Mouse (Mus musculus) layer of hippocampus, adult 9-10 months (tissue): ENCODE results near the gene Pnpo.

Experiments
- DNase-seq: peaks from one replicate; pipeline ENCODE4 v3.0.0; 2022; ENCODE audit warnings: low spot score

Gene Pnpo

GRCm38 (mm10) chr11:96906431-96907161 lies 37.2 kb downstream of the Pnpo start:
- no peak for DNase-seq

- no peak for DNase-seq
Measured at GRCm38 (mm10) chr11:96902639-96903635, 40.8 kb downstream of the Pnpo start.

- DNase-seq: no peak
Measured at GRCm38 (mm10) chr11:96901332-96901731, 42.5 kb downstream of the Pnpo start.

- no peak for DNase-seq
Measured at GRCm38 (mm10) chr11:96899449-96900306, 44.1 kb downstream of the Pnpo start.

- DNase-seq: no peak
Measured at GRCm38 (mm10) chr11:96895886-96896285, 47.9 kb downstream of the Pnpo start.

DNA sequence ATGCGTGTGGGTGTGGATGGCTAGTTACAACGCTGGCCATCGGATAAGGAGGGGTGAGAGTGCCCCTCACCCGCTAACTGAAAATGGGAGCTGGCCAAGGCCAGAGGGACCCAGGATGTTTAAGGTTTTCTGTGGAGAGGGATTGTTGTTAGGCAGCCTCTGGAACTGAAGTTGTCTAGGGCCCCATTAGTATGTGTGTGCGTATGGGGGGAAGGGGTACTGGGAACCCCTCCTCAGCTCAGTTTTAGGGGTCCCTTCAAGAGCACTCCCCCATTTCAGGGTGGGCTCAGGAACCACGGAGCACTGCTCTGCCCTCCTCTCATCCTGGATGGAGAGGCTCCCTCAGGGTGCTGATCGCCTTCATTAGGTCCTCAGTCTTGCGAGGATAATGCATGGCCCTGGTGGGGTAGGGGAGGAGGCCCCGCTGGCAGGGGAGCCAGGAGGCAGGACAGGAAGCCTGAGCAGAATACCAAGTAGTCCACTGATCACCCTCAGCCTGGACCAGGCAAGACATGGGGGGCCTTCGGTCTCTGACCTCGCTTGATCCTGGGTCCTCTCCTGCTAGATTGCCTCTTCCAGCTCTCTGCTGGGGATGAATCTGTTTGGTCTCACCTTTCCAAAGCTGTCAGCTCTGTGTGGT lies 50.5 kb downstream of the Pnpo start:
- no peak for DNase-seq

GRCm38 (mm10) chr11:96891784-96892527 lies 51.8 kb downstream of the Pnpo start:
- no peak for DNase-seq
